Mouse (Mus musculus) right cerebral cortex, adult 18-20 months (tissue): ENCODE measurements at regions not wholly inside any gene's neighbourhood (a gene's known extent, or its start where the extent isn't known, plus 50 kb on each side); places are given as distances from the start of the nearest gene placed in this dataset.

Experiments used
- DNase-seq: peaks from one replicate; pipeline ENCODE4 v3.0.0; 2022; ENCODE audit warnings: mixed read lengths

DNA sequence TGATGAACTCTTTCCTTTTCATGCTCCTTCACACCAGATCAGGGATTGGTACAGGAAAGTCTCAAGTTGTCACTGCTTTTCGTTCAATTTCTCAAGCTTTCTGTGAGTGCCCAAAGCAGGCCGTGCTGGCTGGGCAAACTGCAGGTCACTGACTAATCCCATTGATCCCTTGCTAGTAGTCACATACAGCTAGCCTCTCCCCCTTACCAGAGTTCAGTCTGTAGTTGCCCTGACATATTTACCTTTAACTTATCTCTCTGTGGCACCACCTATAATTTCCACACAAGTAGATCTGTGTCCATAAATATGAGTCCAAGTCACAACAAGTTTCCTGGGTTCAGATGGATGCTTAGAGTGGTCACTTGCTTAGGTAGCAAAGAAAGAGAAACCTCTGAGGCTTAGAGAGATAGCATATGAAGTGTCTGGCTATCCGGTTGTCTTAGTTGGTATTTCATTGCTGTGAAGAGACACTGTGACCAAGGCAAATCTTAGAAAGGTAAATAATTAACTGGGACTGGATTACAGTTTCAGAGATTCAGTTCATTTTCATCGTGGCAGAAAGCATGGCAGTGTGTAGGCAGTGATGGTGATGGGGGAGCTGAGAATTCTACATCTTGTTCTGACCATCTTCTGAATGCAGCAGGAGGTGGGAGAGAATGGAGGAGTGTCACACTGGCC is 362.8 kb upstream of the Pcsk5 start:
- DNase-seq: no peak

DNA sequence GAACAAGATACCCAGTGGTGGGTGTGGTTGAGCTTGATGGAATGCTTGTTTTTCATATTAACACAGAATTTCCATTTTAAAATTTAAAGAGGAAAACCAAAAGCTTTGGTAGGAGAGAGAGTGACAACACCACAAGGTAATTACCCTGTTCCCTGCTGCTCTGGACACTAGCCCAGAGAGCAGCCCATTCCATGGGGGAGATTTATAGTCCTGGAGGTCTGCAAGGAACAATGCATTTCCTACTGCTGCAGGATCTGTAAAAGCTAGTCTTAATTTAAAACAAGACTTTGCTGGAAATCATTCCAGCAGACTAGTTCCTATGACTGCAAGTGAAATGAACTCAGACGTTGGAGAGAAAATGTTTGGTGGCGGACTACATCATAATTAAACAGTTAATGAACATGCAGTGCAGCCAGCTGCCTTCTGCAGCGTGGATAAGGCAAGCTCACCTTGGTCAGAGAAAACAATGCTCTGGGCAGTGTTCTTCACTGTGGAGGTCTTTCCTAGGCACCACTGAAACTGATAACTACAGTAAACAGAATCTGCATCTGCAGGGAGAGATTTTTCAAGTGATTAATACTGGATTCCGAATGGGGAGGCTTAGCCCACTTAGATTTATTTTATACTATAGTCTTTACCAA is 351.8 kb upstream of the Pcsk5 start:
- no peak for DNase-seq

DNA sequence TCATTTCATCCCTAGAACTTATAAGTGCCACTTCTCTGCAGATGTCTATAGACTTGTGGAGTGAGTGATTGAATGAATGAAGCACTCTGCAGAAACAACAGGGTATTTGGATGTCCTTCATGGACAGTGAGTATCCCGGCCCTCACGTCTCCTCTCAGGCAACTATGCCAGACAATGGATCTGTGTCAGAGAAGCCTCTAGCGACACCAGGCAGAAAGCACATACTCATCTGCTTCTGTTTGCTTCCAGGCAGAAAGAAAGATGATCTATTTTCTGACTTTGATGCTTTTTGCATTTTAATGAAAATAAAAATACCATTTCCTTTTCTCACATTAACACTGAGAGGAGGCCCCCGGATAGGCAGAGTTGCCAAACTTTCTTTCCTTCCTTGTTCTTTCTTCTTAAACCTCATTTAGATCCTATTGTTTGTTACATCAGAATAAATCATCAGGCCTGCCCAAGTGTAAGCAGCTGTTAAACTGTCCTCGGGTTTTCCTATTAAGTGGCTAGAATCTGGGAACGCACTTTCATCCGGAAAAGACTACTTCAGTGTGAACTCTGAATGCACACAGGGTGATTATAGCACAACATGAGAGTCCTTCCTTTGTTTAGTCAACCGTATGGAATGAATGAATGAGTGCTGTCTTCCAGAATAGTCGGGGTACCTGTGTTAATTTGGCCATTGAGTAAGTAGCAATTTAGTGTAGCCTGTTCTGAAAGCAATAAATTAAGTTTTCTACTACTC is 350.9 kb upstream of the Pcsk5 start:
- DNase-seq: peak; percentile 2

DNA sequence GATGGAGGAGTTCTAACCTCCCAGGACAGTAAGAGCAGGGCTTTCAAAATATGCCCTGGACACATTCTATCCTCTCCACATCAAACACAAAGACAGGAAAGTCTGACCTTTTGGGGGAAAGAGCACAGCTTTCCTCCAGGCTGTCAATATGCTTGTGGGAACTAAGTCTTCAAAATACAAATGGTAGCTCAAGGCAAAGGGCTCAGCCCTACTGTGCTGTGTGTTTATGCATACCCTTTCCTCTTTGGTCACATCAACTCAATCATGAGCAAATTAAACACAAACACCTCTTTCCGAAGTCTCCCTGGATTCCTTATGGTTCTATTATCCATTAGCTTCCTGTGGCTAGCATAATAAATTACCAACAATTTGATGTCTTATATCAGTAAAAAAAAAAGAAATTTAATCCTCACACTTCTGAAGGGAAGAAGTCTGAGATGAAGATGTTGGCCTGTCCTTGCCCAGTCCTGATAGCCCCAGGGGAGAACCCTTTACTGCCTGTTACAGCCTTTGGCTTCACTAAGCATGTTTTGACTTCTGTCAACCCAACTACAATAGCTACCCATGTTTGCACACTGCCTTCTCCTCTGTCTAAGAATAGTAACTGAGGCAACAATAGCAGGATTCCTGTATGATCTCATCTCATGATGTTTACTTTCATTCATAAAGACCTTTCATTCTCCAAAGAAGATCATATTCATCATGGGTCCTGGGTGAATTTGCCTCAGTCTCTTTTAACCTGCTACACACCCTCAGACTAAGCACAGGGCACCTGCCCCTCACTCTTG is 348.5 kb upstream of the Pcsk5 start:
- no peak for DNase-seq

GRCm38 (mm10) chr19:18185211-18185610 is 347.8 kb upstream of the Pcsk5 start:
- no peak for DNase-seq

GRCm38 (mm10) chr19:18176200-18176599 is 338.8 kb upstream of the Pcsk5 start:
- DNase-seq: no peak

DNA sequence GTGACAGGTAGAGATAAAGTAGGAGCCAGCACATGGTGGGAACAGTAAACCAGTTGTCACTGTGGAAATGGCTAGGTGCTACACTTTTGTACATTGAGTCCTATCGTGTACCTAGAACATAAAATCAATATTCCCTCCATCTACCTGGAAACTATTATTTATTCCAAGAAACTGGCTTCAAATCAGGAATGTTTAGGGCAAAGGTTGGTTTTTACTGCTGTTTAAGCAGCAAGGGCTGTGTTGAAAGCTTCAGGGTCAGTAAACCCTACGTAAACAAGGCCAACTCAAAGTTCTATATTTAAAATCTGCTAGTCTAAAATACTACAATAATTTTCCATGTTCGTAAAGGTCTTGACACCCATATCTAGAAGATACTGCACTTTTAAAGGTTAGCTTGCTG is 309.1 kb upstream of the Pcsk5 start:
- no peak for DNase-seq

DNA sequence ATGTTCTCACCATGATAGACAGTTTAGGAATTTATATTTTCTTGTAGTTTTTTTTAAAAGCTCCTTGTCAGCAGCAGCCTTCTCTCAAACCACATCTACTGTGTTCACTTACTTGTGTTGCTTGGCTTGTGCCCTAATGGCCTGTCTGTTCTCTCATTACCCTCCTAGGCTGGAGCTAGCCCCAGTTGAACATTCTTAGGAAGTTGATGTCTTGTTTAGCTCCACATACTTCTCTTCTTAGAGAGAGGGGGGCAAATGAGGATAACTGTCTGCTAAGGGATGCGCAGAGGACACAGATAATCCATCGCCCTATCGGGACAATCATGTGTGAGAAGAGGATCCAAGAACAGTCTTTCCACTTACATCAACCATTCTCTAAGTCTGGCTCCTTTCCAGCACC is 293.5 kb upstream of the Pcsk5 start:
- DNase-seq: no peak

- DNase-seq: no peak
Observed at GRCm38 (mm10) chr19:18128786-18129185, 291.4 kb upstream of the Pcsk5 start.

GRCm38 (mm10) chr19:18106236-18106635 is 268.8 kb upstream of the Pcsk5 start:
- DNase-seq: no peak

DNA sequence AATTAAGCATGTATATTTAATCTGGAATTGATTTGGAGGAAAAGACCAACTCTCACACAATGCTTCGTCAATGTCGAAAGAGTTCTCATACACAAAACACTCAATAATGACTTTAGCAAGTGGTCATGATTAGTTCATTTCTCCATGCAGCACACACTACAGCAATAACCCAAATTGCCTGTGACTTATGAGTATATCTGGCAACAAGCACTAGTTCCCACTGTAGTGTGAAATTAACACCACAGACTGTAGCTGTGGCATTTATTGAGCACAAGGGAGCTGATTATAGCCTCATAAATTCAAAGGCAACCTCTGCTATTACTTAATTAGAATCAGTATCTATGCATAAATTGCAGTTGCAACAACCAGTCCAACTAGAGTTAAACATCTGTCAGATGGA is 267.2 kb upstream of the Pcsk5 start:
- DNase-seq: no peak

DNA sequence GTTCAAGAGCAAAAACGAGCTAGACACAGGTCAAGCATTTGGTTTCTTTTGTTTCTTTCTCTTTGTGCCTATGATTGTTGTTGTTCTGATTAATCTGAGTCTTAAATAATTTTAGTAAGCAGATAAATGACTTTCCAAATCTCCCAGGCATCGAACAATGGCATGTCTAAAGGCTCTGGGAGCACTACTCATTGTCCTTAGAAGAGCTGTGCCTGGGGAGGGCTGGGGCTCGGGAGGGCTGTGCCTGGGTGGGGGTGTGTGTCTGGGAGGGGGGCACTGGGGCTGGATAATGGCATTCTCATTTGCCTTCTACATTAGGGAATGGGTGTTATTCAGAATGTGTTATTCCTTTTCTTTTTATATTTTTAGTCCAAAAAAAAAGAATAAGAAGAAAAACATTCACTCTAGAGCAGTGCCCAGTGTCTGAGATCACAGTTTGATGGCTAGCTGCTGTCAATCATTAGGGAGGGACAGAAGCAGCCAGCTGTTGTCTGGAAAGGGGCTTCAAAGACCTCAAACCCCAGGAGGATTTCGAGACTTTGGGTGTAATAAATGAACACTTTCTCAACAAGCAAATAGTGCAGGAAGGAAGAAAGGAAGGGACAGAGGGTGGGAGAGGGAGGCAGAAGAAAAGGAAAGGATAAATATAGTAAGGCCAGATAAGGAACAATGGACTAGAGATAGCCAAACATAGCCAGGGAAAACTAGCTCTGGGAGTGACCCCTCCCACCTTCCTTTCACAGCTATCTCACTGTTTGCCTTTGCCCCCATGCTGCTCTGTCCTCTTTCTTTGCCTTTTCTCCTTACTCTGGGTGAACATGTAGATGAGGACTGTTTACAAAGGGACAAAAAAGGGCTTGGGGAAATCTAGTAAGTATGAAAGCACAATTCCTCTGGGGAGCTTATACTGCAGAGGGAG is 264.2 kb upstream of the Pcsk5 start:
- DNase-seq: no peak

- DNase-seq: no peak
Observed at GRCm38 (mm10) chr19:18083312-18083711, 245.9 kb upstream of the Pcsk5 start.

DNA sequence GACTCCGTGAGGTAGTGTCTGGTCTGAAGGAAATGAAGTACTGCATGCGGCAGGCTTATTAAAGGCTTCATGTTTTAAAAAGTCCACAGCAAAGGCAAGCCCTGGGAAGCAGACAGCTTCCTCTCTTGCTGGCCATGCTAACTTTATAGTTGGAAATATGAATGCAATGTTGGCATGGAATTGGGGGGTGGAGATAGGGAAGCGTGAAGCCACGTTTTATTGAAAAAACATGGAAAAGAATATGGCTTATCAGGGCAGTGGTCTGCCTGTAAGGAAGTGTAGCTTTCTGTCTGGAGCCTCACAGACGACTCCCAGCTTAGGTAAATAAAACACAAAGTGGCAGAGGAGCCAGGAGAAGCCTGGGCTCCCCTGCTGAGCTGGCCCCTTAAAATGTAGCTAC is 231.5 kb upstream of the Pcsk5 start:
- no peak for DNase-seq

- DNase-seq: no peak
Observed at GRCm38 (mm10) chr19:18067855-18068494, 230.5 kb upstream of the Pcsk5 start.

DNA sequence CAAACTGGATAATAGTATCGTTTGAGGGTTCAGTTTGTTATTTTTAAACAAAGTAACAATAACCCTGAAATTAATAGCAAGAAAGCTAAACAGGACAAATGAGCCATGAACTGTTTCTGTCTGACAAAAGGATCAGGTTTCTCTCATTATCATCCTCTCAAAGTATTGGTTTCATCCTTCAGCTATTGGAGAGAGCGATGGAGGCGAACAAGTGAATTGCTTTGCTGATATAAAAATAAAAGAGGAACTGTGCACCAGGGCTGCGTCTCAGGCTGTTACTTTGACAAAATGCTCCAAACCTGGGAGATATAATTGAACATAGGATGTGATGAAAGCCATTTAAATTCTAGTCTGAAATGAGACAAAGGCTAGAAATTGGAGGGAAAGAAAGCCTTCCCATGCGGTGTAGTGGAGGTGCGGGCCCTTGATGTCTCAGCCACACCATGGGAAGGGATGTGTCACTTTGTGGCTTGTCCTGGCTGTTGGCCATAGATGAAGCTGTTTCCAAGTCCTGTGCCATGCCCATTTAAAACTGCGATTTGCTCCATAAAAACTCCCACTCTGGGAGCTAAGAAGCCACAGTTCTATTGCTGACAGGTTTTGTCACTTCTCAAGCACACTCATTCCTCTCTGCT is 219.9 kb upstream of the Pcsk5 start:
- no peak for DNase-seq

- DNase-seq: no peak
Observed at GRCm38 (mm10) chr19:18056414-18057254, 219.2 kb upstream of the Pcsk5 start.

DNA sequence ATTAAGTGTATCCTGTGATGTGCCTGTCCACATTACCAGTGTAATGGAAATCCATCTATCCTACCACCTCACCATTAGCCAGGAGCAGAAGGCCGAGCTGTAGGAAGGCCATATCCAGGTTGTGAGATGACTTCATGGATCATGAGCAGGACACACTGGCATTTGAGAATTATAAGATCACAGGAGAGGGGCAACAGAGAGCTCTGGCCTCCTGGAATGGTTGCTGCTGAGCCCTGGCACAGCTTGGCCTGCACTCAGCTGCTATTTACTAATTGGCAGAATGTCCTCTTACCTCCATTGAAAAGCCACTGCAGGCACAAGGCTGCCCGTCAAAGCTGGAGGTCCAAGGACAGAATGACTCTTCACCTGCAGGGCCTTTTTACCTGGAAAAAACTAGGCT is 212.9 kb upstream of the Pcsk5 start:
- DNase-seq: no peak

GRCm38 (mm10) chr19:18034225-18034624 is 196.8 kb upstream of the Pcsk5 start:
- DNase-seq: no peak

- no peak for DNase-seq
Observed at GRCm38 (mm10) chr19:18033599-18033998, 196.2 kb upstream of the Pcsk5 start.
